In the genomic region with DNA sequence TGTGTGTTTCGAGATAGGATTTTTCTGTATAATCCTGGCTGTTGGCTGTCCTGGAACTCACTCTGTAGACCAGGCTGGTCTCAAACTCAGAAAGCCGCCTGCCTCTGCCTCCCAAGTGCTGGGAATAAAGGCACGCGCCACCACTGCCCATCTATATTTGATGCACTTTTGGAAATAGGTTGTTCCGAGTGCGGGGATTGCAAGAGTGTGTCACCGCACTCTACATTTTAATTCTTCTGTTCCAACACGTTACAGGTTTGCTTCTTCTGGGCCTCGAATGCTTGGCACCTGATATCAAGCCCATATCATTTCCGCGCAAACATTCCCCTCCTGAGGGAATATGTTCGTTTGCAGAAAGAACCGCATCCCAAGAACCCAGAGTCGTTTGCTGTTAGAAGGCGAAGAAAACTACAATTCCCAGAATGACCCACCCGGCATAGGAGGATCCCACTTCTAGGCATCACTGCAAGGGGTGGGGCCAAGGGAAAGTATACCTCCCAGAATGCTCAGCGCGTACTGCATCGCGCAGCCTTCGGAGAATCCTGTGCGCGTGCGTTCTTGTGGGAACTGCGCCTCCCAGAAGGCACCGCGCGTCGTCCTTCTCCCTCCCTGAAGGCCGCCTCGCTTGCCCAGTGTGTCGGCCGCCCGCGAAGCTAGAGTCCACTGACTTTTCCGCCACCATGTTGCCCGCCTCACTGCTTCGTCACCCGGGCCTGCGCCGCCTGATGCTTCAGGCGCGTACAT, we compare ENCODE assay signal across 8 mouse cellular contexts. TPM values are rescaled to one million over a fixed set of nuclear protein-coding genes. Genes with fewer than 3 reads are reported as not detected.
A peak's percentile ranks its signal among the peaks of the same experiment; 100 is the strongest.
DNase-seq lines count a peak whose midpoint lies in the region; ATAC-seq and TF ChIP-seq lines count a peak whose summit lies in the region.

No protein-coding gene starts in this region.

- peak overlapping the region; percentile 67 for H3K4me3 ChIP-seq in forebrain, embryonic 11.5 days (ENCODE audit: low read depth, low read length)
- H3K4me3 ChIP-seq in heart, embryonic 16.5 days (ENCODE audit: low read length) = peak overlapping the region; percentile 73
- H3K4me3 ChIP-seq in liver, embryonic 16.5 days (ENCODE audit: low read depth, low read length) = peak overlapping the region; percentile 75
- H3K4me3 ChIP-seq in neural tube, embryonic 12.5 days = peak overlapping the region; percentile 67
- peak overlapping the region; percentile 81 for H3K4me3 ChIP-seq in testis, adult 2 months (ENCODE audit: control insufficient read depth, low read depth, low read length)

- H3K4me2 ChIP-seq in forebrain, embryonic 11.5 days (ENCODE audit: low read depth, low read length, severe bottlenecking) = peak overlapping the region; percentile 97
- peak overlapping the region; percentile 85 for H3K4me2 ChIP-seq in heart, embryonic 16.5 days (ENCODE audit: low read depth, low read length)
- H3K4me2 ChIP-seq in liver, embryonic 16.5 days (ENCODE audit: low read depth, low read length) = peak overlapping the region; percentile 72
- H3K4me2 ChIP-seq in neural tube, embryonic 12.5 days (replicated peaks) = peak overlapping the region; percentile 88

- TF ChIP-seq CTCF in testis, adult 2 months (IDR thresholded peaks at IDR 0.05; ENCODE audit: control insufficient read depth, insufficient read depth, insufficient replicate concordance, low read depth, low read length) = no peak

- peak; percentile 99 for DNase-seq in ES-CJ7 (ENCODE audit: low read depth, low spot score)
- peak; percentile 98 for DNase-seq in c-Kit-positive CD71-positive TER-119-positive erythroid progenitor cells, embryonic 14.5 days (ENCODE audit: low spot score)
- DNase-seq in forebrain, embryonic 11.5 days (ENCODE audit: low spot score) = peak; percentile 95
- DNase-seq in kidney, postnatal 36 days = peak; percentile 97 to 99

- H3K27me3 ChIP-seq in forebrain, embryonic 11.5 days (ENCODE audit: control insufficient read depth, insufficient read depth, low read length) = peaks cover 4% of the 10 kb centered on the region
- peaks cover 6% of the 10 kb centered on the region; the same call in 1 of the 2 replicates for H3K27me3 ChIP-seq in heart, embryonic 16.5 days (ENCODE audit: control insufficient read depth, insufficient read depth, low read length)
- H3K27me3 ChIP-seq in liver, embryonic 16.5 days (ENCODE audit: control insufficient read depth, insufficient read depth, low read depth, low read length) = peaks cover 35% of the 10 kb centered on the region
- peaks cover 14% of the 10 kb centered on the region for H3K27me3 ChIP-seq in neural tube, embryonic 12.5 days (replicated peaks)
- no peaks in the 10 kb centered on the region for H3K27me3 ChIP-seq in testis, adult 2 months (ENCODE audit: control insufficient read depth, insufficient read depth, low read length)

- H3K4me1 ChIP-seq in forebrain, embryonic 11.5 days (replicated peaks; ENCODE audit: control insufficient read depth, insufficient read depth, low read length) = peaks cover 25% of the 10 kb centered on the region
- peaks cover 51% of the 10 kb centered on the region for H3K4me1 ChIP-seq in heart, embryonic 16.5 days (ENCODE audit: control insufficient read depth, insufficient read depth, low read length)
- H3K4me1 ChIP-seq in liver, embryonic 16.5 days (ENCODE audit: control insufficient read depth, low read depth, low read length) = peaks cover 81% of the 10 kb centered on the region
- peaks cover 63% of the 10 kb centered on the region for H3K4me1 ChIP-seq in neural tube, embryonic 12.5 days
- peaks cover 46% of the 10 kb centered on the region for H3K4me1 ChIP-seq in testis, adult 2 months (ENCODE audit: control insufficient read depth, insufficient read depth, low read length)

- peak; percentile 93 for TF ChIP-seq POLR2A in testis, adult 2 months (IDR thresholded peaks at IDR 0.05; ENCODE audit: control insufficient read depth, low read depth, low read length)

- H3K27ac ChIP-seq in forebrain, embryonic 11.5 days (ENCODE audit: low read depth, low read length) = 0 out of 2 replicates have a peak overlapping the region, but pooled peaks have one; percentile 2
- H3K27ac ChIP-seq in heart, embryonic 16.5 days (ENCODE audit: low read length) = peak overlapping the region; percentile 93
- H3K27ac ChIP-seq in liver, embryonic 16.5 days (ENCODE audit: low read length) = peak overlapping the region; percentile 94
- peak overlapping the region; percentile 29 for H3K27ac ChIP-seq in neural tube, embryonic 12.5 days
- peak overlapping the region; percentile 46 for H3K27ac ChIP-seq in testis, adult 2 months (ENCODE audit: control insufficient read depth, insufficient read depth, low read depth, low read length)

- 1% methylated on average over 43 of the region's 43 CpGs for WGBS in forebrain, embryonic 11.5 days
- WGBS in heart, embryonic 16.5 days = under 1% methylated on average over 43 of the region's 43 CpGs
- under 1% methylated on average over 43 of the region's 43 CpGs for WGBS in liver, embryonic 16.5 days (ENCODE audit: insufficient replicate concordance)
- 2% methylated on average over 43 of the region's 43 CpGs for WGBS in neural tube, embryonic 12.5 days

- no peaks in the 10 kb centered on the region for H3K9me3 ChIP-seq in forebrain, embryonic 11.5 days (ENCODE audit: control insufficient read depth, low read length)
- no peaks in the 10 kb centered on the region for H3K9me3 ChIP-seq in heart, embryonic 16.5 days (replicated peaks; ENCODE audit: control insufficient read depth, low read length)
- no peaks in the 10 kb centered on the region for H3K9me3 ChIP-seq in liver, embryonic 16.5 days (replicated peaks; ENCODE audit: control insufficient read depth, low read length)
- H3K9me3 ChIP-seq in neural tube, embryonic 12.5 days = no peaks in the 10 kb centered on the region

- ATAC-seq in forebrain, embryonic 11.5 days (replicated peaks; ENCODE audit: low FRiP score) = peak; percentile 82
- ATAC-seq in heart, embryonic 16.5 days (replicated peaks; ENCODE audit: extremely low read depth, insufficient read depth, low FRiP score) = peak; percentile 87
- ATAC-seq in liver, embryonic 16.5 days (ENCODE audit: low read depth) = peak; percentile 88
- peak; percentile 82 for ATAC-seq in neural tube, embryonic 12.5 days (ENCODE audit: low FRiP score, low read depth)

- H3K9ac ChIP-seq in forebrain, embryonic 11.5 days (ENCODE audit: low read length) = peak overlapping the region; percentile 85
- peak overlapping the region; percentile 99 for H3K9ac ChIP-seq in heart, embryonic 16.5 days (ENCODE audit: low read length)
- peak overlapping the region; percentile 88 for H3K9ac ChIP-seq in liver, embryonic 16.5 days (ENCODE audit: low read depth, low read length)
- H3K9ac ChIP-seq in neural tube, embryonic 12.5 days = peak overlapping the region; percentile 82

- peaks cover 3% of the 10 kb centered on the region; the same call in 1 of the 2 replicates for H3K36me3 ChIP-seq in forebrain, embryonic 11.5 days (ENCODE audit: control insufficient read depth, insufficient read depth, low read length)
- H3K36me3 ChIP-seq in heart, embryonic 16.5 days (ENCODE audit: control insufficient read depth, insufficient read depth) = peaks cover 28% of the 10 kb centered on the region
- H3K36me3 ChIP-seq in liver, embryonic 16.5 days (ENCODE audit: control insufficient read depth, insufficient read depth) = peaks cover 16% of the 10 kb centered on the region
- H3K36me3 ChIP-seq in neural tube, embryonic 12.5 days = peaks cover 34% of the 10 kb centered on the region
- H3K36me3 ChIP-seq in testis, adult 2 months (ENCODE audit: control insufficient read depth, insufficient read depth, low read length) = peaks cover 4% of the 10 kb centered on the region; the same call in 1 of the 2 replicates

RNA-seq across cellular contexts. Expression of a gene that starts 1.3 kb away (rescaled TPM):
- polyA plus RNA-seq in forebrain, embryonic 11.5 days (2014; fragmentation: Nextera tagmentation; extraction: Ambion mirVana) = 10.4 and 15.0 TPM in 2 replicates
- polyA plus RNA-seq in heart, embryonic 16.5 days (2015; fragmentation: Nextera tagmentation; extraction: Ambion mirVana) = 2.5 TPM in 2 replicates
- polyA plus RNA-seq in liver, embryonic 16.5 days (2015; fragmentation: Nextera tagmentation; extraction: Ambion mirVana) = 0.44 and 0.65 TPM in 2 replicates
- 26.5 and 27.3 TPM in 2 replicates for polyA plus RNA-seq in neural tube, embryonic 12.5 days (2016; fragmentation: Nextera tagmentation; extraction: Ambion mirVana)
- polyA plus RNA-seq in testis, adult 2 months (2012; rRNA removed) = 3.8 and 5.1 TPM in 2 replicates

RNA-seq across cellular contexts. Expression of a gene that starts 3.5 kb away (rescaled TPM):
- 401 and 414 TPM in 2 replicates for polyA plus RNA-seq in forebrain, embryonic 11.5 days (2014; fragmentation: Nextera tagmentation; extraction: Ambion mirVana)
- 1,107 and 1,132 TPM in 2 replicates for polyA plus RNA-seq in heart, embryonic 16.5 days (2015; fragmentation: Nextera tagmentation; extraction: Ambion mirVana)
- polyA plus RNA-seq in liver, embryonic 16.5 days (2015; fragmentation: Nextera tagmentation; extraction: Ambion mirVana) = 288 and 309 TPM in 2 replicates
- polyA plus RNA-seq in neural tube, embryonic 12.5 days (2016; fragmentation: Nextera tagmentation; extraction: Ambion mirVana) = 396 and 422 TPM in 2 replicates
- polyA plus RNA-seq in testis, adult 2 months (2012; rRNA removed) = 241 and 347 TPM in 2 replicates

RNA-seq across cellular contexts. Expression of a gene that starts 6.1 kb away (rescaled TPM):
- polyA plus RNA-seq in forebrain, embryonic 11.5 days (2014; fragmentation: Nextera tagmentation; extraction: Ambion mirVana) = 58.3 and 66.4 TPM in 2 replicates
- 10.3 and 13.0 TPM in 2 replicates for polyA plus RNA-seq in heart, embryonic 16.5 days (2015; fragmentation: Nextera tagmentation; extraction: Ambion mirVana)
- polyA plus RNA-seq in liver, embryonic 16.5 days (2015; fragmentation: Nextera tagmentation; extraction: Ambion mirVana) = 2.3 and 2.6 TPM in 2 replicates
- polyA plus RNA-seq in neural tube, embryonic 12.5 days (2016; fragmentation: Nextera tagmentation; extraction: Ambion mirVana) = 40.8 and 45.1 TPM in 2 replicates
- 70.1 and 79.2 TPM in 2 replicates for polyA plus RNA-seq in testis, adult 2 months (2012; rRNA removed)

RNA-seq across cellular contexts. Expression of a gene that starts 23.8 kb away (rescaled TPM):
- polyA plus RNA-seq in forebrain, embryonic 11.5 days (2014; fragmentation: Nextera tagmentation; extraction: Ambion mirVana) = 82.0 and 83.4 TPM in 2 replicates
- 85.3 and 87.6 TPM in 2 replicates for polyA plus RNA-seq in heart, embryonic 16.5 days (2015; fragmentation: Nextera tagmentation; extraction: Ambion mirVana)
- polyA plus RNA-seq in liver, embryonic 16.5 days (2015; fragmentation: Nextera tagmentation; extraction: Ambion mirVana) = 13.8 and 14.2 TPM in 2 replicates
- 262 and 273 TPM in 2 replicates for polyA plus RNA-seq in neural tube, embryonic 12.5 days (2016; fragmentation: Nextera tagmentation; extraction: Ambion mirVana)
- 105 and 127 TPM in 2 replicates for polyA plus RNA-seq in testis, adult 2 months (2012; rRNA removed)

RNA-seq across cellular contexts. Expression of a gene that starts 26.4 kb away (rescaled TPM):
- 26.5 and 31.6 TPM in 2 replicates for polyA plus RNA-seq in forebrain, embryonic 11.5 days (2014; fragmentation: Nextera tagmentation; extraction: Ambion mirVana)
- polyA plus RNA-seq in heart, embryonic 16.5 days (2015; fragmentation: Nextera tagmentation; extraction: Ambion mirVana) = 13.8 and 15.3 TPM in 2 replicates
- 13.2 and 14.4 TPM in 2 replicates for polyA plus RNA-seq in liver, embryonic 16.5 days (2015; fragmentation: Nextera tagmentation; extraction: Ambion mirVana)
- polyA plus RNA-seq in neural tube, embryonic 12.5 days (2016; fragmentation: Nextera tagmentation; extraction: Ambion mirVana) = 17.4 and 23.9 TPM in 2 replicates
- polyA plus RNA-seq in testis, adult 2 months (2012; rRNA removed) = 215 and 222 TPM in 2 replicates

Comparison
In these comparisons a context has a peak if more than half of its experiments do, and no peak if none do; other contexts are left out.
1. Peak in every context shown above with its lines: DNase-seq, ATAC-seq, H3K4me3 ChIP-seq and H3K27ac ChIP-seq.
2. H3K27ac ChIP-seq: peak in every context shown above with its lines; median percentile 94 in liver, embryonic 16.5 days; 93 in heart, embryonic 16.5 days; 46 in testis, adult 2 months; 29 in neural tube, embryonic 12.5 days; 2 in forebrain, embryonic 11.5 days.